Mouse (Mus musculus): ENCODE measurements at regions not wholly inside any gene's neighbourhood (a gene's known extent, or its start where the extent isn't known, plus 50 kb on each side); places are given as distances from the start of the nearest gene placed in this dataset.

GRCm38 (mm10) chr11:111696668-111697067 is 630.7 kb downstream of the Kcnj2 start:
- no peak for DNase-seq (ENCODE audit: low spot score in 2 of 2)

- peak; percentile 21 to 72 for DNase-seq (ENCODE audit: low spot score in 2 of 2)
Measured at GRCm38 (mm10) chr11:111699862-111700261, 633.9 kb downstream of the Kcnj2 start.

GRCm38 (mm10) chr11:111706882-111707281 is 640.9 kb downstream of the Kcnj2 start:
- DNase-seq (ENCODE audit: low spot score in 2 of 2) = no peak

- no peak for DNase-seq (ENCODE audit: low spot score in 2 of 2)
Measured at GRCm38 (mm10) chr11:111715401-111715800, 649.4 kb downstream of the Kcnj2 start.

GRCm38 (mm10) chr11:111722276-111722675 is 656.3 kb downstream of the Kcnj2 start:
- no peak for DNase-seq (ENCODE audit: low spot score in 2 of 2)

GRCm38 (mm10) chr11:111728148-111728547 is 662.2 kb downstream of the Kcnj2 start:
- no peak for DNase-seq (ENCODE audit: low spot score in 2 of 2)

- no peak for DNase-seq (ENCODE audit: low spot score in 2 of 2)
Measured at GRCm38 (mm10) chr11:111732096-111732495, 666.1 kb downstream of the Kcnj2 start.

- no peak for DNase-seq (ENCODE audit: low spot score in 2 of 2)
Measured at GRCm38 (mm10) chr11:111735446-111735845, 669.5 kb downstream of the Kcnj2 start.

GRCm38 (mm10) chr11:111735961-111736360 is 670.0 kb downstream of the Kcnj2 start:
- no peak for DNase-seq (ENCODE audit: low spot score in 2 of 2)

GRCm38 (mm10) chr11:111743356-111743755 is 677.4 kb downstream of the Kcnj2 start:
- DNase-seq (ENCODE audit: low spot score in 2 of 2) = no peak

GRCm38 (mm10) chr11:111747262-111747946 is 681.4 kb downstream of the Kcnj2 start:
- no peak for DNase-seq (ENCODE audit: low spot score in 2 of 2)

GRCm38 (mm10) chr11:111747947-111748322 is 682.0 kb downstream of the Kcnj2 start:
- no peak for DNase-seq (ENCODE audit: low spot score in 2 of 2)

GRCm38 (mm10) chr11:111748496-111748895 is 682.5 kb downstream of the Kcnj2 start:
- no peak for DNase-seq (ENCODE audit: low spot score in 2 of 2)

GRCm38 (mm10) chr11:111754735-111755134 is 688.8 kb downstream of the Kcnj2 start:
- DNase-seq (ENCODE audit: low spot score in 2 of 2) = no peak

GRCm38 (mm10) chr11:111763081-111763480 is 697.1 kb downstream of the Kcnj2 start:
- DNase-seq (ENCODE audit: low spot score in 2 of 2) = no peak

- DNase-seq (ENCODE audit: low spot score in 2 of 2) = peak in 1 of 2 experiments; percentile 17
Measured at GRCm38 (mm10) chr11:111766371-111767011, 700.5 kb downstream of the Kcnj2 start.

GRCm38 (mm10) chr11:111767012-111767392 is 701.0 kb downstream of the Kcnj2 start:
- DNase-seq (ENCODE audit: low spot score in 2 of 2) = no peak

GRCm38 (mm10) chr11:111774108-111774679 is 708.2 kb downstream of the Kcnj2 start:
- no peak for DNase-seq (ENCODE audit: low spot score in 2 of 2)

- peak in 1 of 2 experiments; percentile 32 for DNase-seq (ENCODE audit: low spot score in 2 of 2)
Measured at GRCm38 (mm10) chr11:111781321-111781720, 715.4 kb downstream of the Kcnj2 start.

GRCm38 (mm10) chr11:111791267-111791926 is 725.4 kb downstream of the Kcnj2 start:
- DNase-seq (ENCODE audit: low spot score in 2 of 2) = no peak

- DNase-seq (ENCODE audit: low spot score in 2 of 2) = no peak
Measured at GRCm38 (mm10) chr11:111801033-111801432, 735.1 kb downstream of the Kcnj2 start.

GRCm38 (mm10) chr11:111816176-111816775 is 750.3 kb downstream of the Kcnj2 start:
- no peak for DNase-seq (ENCODE audit: low spot score in 2 of 2)

Data from layer of hippocampus, adult 18-20 months (tissue).